Mouse (Mus musculus) bone marrow, adult 2 months (tissue): ENCODE measurements around the gene Hadh.

Experiments used
- CTCF ChIP-seq: fragments of 200-500 bp; IDR thresholded peaks from 2 replicates; pipeline ENCODE4 v1.5.1; 2011; ENCODE audit warnings: low read length, control low read depth; ENCODE audit not compliant: control insufficient read depth, insufficient read depth
- POLR2A ChIP-seq: fragments of 200-500 bp; IDR thresholded peaks from 2 replicates; pipeline ENCODE4 v1.6.1; 2011; ENCODE audit warnings: low read depth, mild to moderate bottlenecking, control low read depth, low read length, borderline replicate concordance; ENCODE audit not compliant: control insufficient read depth

DNA sequence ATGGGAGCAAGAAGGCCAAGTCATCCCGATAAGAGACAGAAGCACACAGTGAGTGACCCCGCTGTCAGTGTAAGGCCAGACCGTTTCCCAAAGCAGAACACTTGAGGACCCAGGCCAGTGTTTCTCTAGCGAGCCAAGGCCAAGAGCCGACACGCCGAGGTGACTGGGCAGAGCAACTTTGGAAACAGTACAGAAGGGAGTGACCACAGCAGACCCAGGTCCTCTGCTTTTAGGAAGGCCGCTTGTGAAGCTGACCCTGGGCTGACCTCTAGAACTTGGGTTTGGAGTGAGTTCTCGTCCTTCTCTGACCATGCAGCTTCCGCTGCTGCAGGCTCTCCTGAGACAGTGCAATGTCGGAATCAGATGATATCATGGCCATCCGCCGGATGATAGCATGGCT lies 20.9 kb downstream of the Hadh start:
- TF ChIP-seq CTCF (no peak), POLR2A (no peak)
